Mouse (Mus musculus) naive thymus-derived CD4-positive, alpha-beta T cell, adult 2 months (primary cell): Measurements from ENCODE around the gene Glipr2.
A peak's percentile ranks its signal among the peaks of the same experiment; 100 is the strongest.

ENCODE experiments used
- DNase-seq: peaks from one replicate; pipeline ENCODE4 v3.0.0-alpha.2; 2011; ENCODE audit warnings: low read depth

The Glipr2 gene

GRCm38 (mm10) chr4:43957292-43957845 lies at the start of gene Glipr2:
Gene Glipr2 (plus strand): TSS chr4:43957401.
- DNase-seq: peak; percentile 91

- DNase-seq: no peak
Measured at GRCm38 (mm10) chr4:43918221-43918620, 39.0 kb upstream of the Glipr2 start.

- no peak for DNase-seq
Measured at GRCm38 (mm10) chr4:43920602-43921001, 36.6 kb upstream of the Glipr2 start.

- DNase-seq: no peak
Measured at GRCm38 (mm10) chr4:43925125-43925524, 32.1 kb upstream of the Glipr2 start.

DNA sequence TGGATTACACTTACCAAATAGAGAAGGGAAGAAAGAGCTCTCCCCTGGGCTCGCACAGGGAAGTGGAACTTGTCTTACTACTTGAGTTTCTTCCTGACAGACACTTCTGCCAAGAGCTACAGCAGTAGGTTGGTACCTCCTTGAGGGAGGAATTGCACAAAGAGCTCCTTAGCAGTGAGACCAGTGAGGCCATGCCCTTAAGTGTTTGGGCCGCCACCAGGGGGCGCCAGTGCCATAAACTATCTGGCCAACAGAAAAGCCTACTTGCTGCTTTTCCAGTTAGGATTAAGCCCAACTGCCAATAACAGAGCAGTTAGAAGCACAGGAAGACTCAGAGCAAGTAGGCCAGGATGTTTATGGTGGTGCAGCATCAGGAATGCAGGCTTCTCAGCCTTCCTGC lies 31.4 kb upstream of the Glipr2 start:
- peak; percentile 90 for DNase-seq

- peak; percentile 69 for DNase-seq
Measured at GRCm38 (mm10) chr4:43927826-43928225, 29.4 kb upstream of the Glipr2 start.

DNA sequence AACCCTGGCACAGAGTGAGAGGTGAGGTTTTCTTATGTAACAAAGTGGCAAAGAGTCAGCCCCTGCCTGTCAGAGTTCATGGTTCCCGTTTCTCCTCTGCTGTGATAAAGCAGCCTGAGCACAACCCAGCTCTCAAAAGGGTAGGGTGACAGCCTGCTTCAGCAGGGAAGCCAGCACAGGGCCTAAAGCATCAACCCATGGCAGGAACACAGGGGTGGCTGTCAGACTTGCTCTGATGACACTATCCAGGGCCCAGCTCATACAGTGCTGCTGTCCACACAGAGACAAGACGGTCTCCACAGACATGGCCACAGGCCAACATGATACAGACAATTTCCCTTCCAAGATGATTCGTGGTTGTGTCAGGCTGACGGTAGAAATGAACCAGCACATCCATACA lies 25.3 kb upstream of the Glipr2 start:
- no peak for DNase-seq

GRCm38 (mm10) chr4:43936186-43936585 lies 21.0 kb upstream of the Glipr2 start:
- peak; percentile 29 for DNase-seq

DNA sequence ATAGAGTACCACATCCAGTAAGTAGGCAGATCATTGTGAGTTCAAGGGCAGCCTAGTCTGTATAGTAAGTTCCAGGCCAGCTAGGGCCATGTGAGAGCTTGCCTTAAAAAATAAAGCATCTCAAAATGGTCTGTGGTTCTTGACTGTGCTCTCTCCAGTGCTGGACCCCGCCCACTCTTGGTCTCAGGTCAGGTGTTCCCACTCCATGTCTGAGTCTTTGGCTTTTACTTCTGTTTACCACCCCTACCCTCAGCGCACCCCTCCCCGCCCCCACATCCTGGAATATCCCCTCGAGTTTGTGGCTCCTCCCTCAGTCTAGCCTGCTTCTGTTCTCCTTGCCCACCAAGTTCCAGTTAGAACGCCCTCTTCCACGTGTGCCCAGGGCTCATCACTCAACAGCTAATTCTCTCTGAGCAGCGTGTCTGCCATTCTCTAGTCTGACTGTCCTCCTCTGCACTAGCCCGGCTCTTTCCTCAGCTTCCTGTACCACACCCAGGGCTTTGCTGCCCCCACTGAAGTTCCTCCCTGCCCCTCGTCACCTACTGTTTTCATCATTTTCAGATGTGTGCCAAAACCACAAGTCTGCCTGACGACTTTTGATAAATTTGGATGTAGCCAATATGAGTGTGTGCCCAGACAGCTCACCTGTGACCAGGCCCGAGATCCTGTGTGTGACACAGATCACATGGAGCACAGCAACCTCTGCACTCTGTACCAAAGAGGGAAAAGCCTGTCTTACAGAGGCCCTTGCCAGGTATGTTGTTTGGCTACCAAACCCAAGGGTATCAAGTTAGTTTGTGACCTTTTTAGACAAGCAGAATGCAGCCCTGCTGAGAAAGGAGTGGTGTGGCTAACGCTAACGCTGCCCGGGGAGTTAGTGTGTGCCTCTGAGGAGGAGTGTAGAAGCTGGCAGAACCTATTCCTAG lies 20.2 kb upstream of the Glipr2 start:
- peak; percentile 73 for DNase-seq

GRCm38 (mm10) chr4:43941315-43941714 lies 15.9 kb upstream of the Glipr2 start:
- peak; percentile 55 for DNase-seq

- DNase-seq: no peak
Measured at GRCm38 (mm10) chr4:43942421-43942820, 14.8 kb upstream of the Glipr2 start.

DNA sequence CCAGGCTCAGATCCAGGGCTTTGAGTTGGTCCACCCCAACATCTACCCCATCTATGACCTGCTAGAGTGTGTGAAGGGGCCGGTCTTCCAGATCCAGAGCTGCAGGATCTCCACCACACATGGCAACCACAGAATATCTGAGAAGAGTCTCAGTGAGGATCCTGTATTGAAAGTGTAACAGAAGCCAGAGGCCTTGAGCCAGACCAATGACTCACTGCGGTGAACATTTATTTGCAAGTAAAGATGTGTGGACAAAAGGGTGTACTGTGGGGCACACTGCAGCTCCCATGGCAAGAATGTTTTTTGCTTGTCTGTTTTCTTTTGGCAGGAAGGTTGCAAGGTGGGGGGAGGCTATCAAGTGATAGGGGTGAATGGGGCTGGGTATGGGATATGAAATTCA lies 9.6 kb upstream of the Glipr2 start:
- DNase-seq: no peak

- DNase-seq: peak; percentile 62
Measured at GRCm38 (mm10) chr4:43957846-43958461, 753 bp downstream of the Glipr2 start.

DNA sequence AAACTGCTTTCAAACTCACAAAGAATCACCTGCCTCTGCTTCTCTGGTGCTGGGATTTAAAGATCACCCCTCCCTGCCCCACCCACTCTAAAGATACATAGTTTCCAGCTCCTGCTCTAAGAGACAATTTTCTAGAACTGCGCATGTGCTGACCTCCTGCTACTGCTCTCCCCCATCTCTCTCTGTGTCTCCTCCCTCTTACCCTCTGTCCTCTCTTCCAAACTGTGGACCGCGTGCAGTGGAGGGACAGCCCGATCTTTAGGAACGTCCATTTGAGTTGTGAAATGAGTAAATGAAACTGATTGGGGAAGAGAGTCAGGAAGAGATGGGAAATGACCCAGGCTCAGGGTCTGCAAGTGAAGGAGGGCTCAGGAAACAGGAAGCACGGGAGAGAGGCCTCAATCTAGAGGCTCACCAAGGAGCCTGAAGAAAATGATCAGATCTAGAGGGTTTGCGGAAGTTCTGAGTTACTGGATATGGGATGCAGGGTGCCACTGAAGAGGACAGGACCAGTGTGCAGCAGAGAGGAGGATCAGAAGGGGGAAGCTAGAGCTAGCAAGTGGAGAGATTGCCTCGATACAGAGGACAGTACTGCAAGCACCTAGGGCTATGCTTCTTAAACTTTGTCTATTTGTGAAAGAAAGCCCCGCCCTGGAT lies 2.5 kb downstream of the Glipr2 start:
- peak; percentile 64 for DNase-seq

DNA sequence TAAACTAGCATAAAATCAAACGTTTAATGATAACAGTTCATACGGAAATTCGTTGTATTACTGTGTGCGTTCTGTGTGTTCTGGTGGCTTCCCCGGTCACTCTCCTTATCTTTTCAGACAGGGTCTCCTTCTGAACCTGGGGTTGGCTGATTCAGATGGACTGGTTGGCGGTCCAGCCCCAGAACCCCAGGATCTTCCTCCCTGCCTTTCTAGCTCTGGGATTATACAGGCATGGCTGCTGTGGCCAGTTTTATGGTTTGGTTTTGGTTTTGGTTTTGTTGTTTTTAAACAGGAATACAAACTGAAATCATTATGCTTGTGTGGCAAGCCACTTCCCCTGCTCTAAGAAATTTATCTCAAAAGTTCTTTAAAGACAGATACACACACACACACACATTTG lies 3.0 kb downstream of the Glipr2 start:
- DNase-seq: peak; percentile 59

DNA sequence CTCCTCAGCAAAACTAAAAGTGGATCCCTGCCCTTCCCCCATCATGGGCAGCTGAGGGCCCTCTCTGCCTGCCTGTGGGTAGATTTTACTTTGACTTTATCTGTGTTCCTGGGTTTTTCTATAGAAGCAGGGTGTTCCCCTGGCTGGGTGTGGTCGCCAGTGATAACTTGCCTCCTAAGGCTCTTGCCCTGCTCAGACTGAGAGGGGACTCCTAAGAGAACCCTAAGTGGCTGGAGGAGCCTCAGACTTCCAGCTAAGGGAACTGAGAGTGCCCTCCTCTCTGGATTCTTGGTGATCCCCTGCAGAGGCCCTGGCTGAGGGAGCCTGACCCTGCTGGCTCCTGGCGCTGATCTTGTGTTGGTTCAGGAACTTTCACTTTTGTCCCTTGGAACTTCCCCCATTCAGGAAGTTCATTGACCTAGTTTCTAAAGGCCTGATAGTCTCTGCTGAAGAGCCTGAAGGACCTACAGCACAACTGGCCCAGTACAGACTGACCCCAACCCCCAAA lies 7.2 kb downstream of the Glipr2 start:
- DNase-seq: peak; percentile 35

DNA sequence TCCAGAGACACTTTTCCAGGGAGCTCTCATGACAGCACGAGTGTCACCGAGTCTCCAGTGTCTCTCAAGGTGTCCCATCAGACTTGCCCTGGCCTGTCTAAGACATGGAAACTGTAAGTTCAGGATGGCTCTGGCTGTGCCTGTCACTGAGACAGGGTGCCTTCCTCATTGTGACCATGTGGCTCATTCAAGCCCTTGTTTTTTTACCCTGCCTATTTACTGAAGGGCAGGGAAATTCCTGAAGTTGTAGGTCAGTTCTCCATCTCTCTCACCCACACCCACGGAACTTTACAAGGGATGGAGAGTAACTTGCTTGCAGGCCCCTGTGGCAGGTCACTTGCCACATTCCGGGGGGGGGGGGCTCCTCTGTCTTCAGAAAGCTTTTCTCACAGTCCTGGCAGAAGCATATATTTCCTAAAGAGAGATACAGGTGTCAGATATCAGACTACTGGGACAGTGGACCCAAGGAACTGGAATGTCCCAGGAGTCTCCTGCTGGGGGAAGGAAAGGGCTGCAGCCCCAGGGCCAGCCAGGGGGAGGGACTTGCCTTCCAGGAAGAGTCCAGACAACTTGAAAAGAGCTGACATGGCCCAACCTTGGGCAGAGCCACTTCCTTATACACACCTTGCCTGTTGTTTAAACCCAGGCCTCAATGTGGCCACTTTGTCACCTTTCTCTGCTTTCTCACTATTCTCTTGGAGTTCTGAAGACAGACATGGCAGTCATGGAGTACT lies 7.9 kb downstream of the Glipr2 start:
- no peak for DNase-seq

- no peak for DNase-seq
Measured at GRCm38 (mm10) chr4:43965856-43966535, 8.8 kb downstream of the Glipr2 start.

GRCm38 (mm10) chr4:43968650-43969049 lies 11.4 kb downstream of the Glipr2 start:
- no peak for DNase-seq

- DNase-seq: no peak
Measured at GRCm38 (mm10) chr4:43969373-43969772, 12.2 kb downstream of the Glipr2 start.
